Mouse (Mus musculus): Measurements from ENCODE around the gene Vps25. TPM values are rescaled to one million over a fixed set of nuclear protein-coding genes. Genes with fewer than 3 reads are reported as not detected.

Vps25 gene
- polyA plus RNA-seq, 1 experiment = 19.2 TPM

GRCm38 (mm10) chr11:101263138-101263988 is 9.9 kb downstream of the Vps25 start:
- Histone ChIP-seq H3K4me1 (ENCODE audit: control insufficient read depth) (peaks cover 64% of the 10 kb centered on the region), H3K9me3 (ENCODE audit: control insufficient read depth, low read length) (peaks cover 12% of the 10 kb centered on the region), H3K27me3 (ENCODE audit: control insufficient read depth) (peaks cover 69% of the 10 kb centered on the region), H3K36me3 (ENCODE audit: control insufficient read depth) (peaks cover 34% of the 10 kb centered on the region), H3K4me3 (replicated peaks) (no peak overlapping the region)
- TF ChIP-seq GATA1 (IDR thresholded peaks at IDR 0.05; ENCODE audit: low read length) = no peak
- TF ChIP-seq TAL1 (IDR thresholded peaks at IDR 0.05; ENCODE audit: low read length) = no peak

GRCm38 (mm10) chr11:101263989-101264280 is 10.4 kb downstream of the Vps25 start:
- peaks cover 58% of the 10 kb centered on the region for H3K4me1 ChIP-seq (ENCODE audit: control insufficient read depth)
- H3K9me3 ChIP-seq (ENCODE audit: control insufficient read depth, low read length) = peaks cover 12% of the 10 kb centered on the region
- no peak overlapping the region for H3K4me3 ChIP-seq (replicated peaks)
- TF ChIP-seq TAL1 (IDR thresholded peaks at IDR 0.05; ENCODE audit: low read length) (no peak), GATA1 (IDR thresholded peaks at IDR 0.05; ENCODE audit: low read length) (no peak)
- peaks cover 75% of the 10 kb centered on the region for H3K27me3 ChIP-seq (ENCODE audit: control insufficient read depth)
- peaks cover 33% of the 10 kb centered on the region for H3K36me3 ChIP-seq (ENCODE audit: control insufficient read depth)

- Histone ChIP-seq H3K4me1 (ENCODE audit: control insufficient read depth) (peaks cover 58% of the 10 kb centered on the region), H3K4me3 (replicated peaks) (no peak overlapping the region), H3K9me3 (ENCODE audit: control insufficient read depth, low read length) (peaks cover 12% of the 10 kb centered on the region), H3K36me3 (ENCODE audit: control insufficient read depth) (peaks cover 33% of the 10 kb centered on the region), H3K27me3 (ENCODE audit: control insufficient read depth) (peaks cover 82% of the 10 kb centered on the region)
- TF ChIP-seq TAL1 (IDR thresholded peaks at IDR 0.05; ENCODE audit: low read length) = no peak
- TF ChIP-seq GATA1 (IDR thresholded peaks at IDR 0.05; ENCODE audit: low read length) = no peak
These were observed 11.5 kb downstream of the Vps25 start for GRCm38 (mm10) chr11:101264954-101265471.

- Histone ChIP-seq H3K9me3 (ENCODE audit: control insufficient read depth, low read length) (peaks cover 12% of the 10 kb centered on the region), H3K4me1 (ENCODE audit: control insufficient read depth) (peaks cover 50% of the 10 kb centered on the region), H3K27me3 (ENCODE audit: control insufficient read depth) (peaks cover 78% of the 10 kb centered on the region), H3K4me3 (replicated peaks) (no peak overlapping the region), H3K36me3 (ENCODE audit: control insufficient read depth) (peaks cover 33% of the 10 kb centered on the region)
- TF ChIP-seq TAL1 (IDR thresholded peaks at IDR 0.05; ENCODE audit: low read length) (no peak), GATA1 (IDR thresholded peaks at IDR 0.05; ENCODE audit: low read length) (no peak)
These were observed 12.4 kb downstream of the Vps25 start for GRCm38 (mm10) chr11:101265906-101266305.

DNA sequence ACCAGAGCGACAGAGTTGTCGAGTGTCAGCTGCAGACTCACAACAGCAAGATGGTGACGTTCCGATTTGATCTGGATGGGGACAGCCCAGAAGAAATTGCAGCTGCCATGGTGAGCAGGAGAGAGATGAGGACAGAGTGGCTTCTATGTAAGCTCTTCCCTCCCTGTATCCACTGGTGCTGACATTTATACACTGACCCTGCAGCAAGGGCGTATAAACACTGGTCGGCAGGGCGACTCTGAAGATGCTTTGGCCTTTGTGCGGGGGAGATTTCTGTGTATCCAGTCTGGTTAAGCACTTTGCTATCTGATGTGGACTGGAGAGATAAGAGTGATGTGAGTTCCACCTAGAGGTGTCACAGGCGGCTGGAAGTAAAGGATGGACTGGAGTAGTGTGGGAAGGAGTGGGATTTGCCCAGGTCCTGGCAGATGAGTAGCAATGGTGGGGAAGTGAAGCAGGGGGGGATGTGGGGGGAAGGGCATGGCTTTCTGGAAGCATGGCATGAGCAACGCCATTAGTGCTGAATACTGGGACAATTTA is 16.1 kb downstream of the Vps25 start:
- TF ChIP-seq GATA1 (IDR thresholded peaks at IDR 0.05; ENCODE audit: low read length) (no peak), TAL1 (IDR thresholded peaks at IDR 0.05; ENCODE audit: low read length) (no peak)
- H3K27me3 ChIP-seq (ENCODE audit: control insufficient read depth) = peaks cover 44% of the 10 kb centered on the region
- no peak overlapping the region for H3K4me3 ChIP-seq (replicated peaks)
- peaks cover 22% of the 10 kb centered on the region for H3K4me1 ChIP-seq (ENCODE audit: control insufficient read depth)
- peaks cover 7% of the 10 kb centered on the region for H3K9me3 ChIP-seq (ENCODE audit: control insufficient read depth, low read length)
- H3K36me3 ChIP-seq (ENCODE audit: control insufficient read depth) = peaks cover 38% of the 10 kb centered on the region

DNA sequence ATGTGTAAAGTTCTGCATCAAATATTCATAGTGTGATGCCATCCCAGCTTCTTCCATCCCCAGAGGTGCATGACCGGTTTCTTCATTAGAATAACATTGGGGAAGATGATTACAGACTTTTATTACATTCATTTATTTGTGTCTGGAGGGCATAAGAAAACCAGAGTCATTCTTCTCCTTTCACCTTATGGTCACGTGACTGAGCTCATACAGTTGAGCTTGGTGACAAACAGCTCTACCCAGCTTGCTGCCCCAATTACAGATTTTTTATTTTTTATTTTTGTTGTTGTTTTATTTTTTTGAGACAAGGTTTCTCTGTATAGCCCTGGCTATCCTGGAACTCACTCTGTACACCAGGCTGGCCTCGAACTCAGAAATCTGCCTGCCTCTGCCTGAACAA is 18.9 kb downstream of the Vps25 start:
- Histone ChIP-seq H3K27me3 (ENCODE audit: control insufficient read depth) (peaks cover 21% of the 10 kb centered on the region), H3K4me1 (ENCODE audit: control insufficient read depth) (peaks cover 32% of the 10 kb centered on the region), H3K9me3 (ENCODE audit: control insufficient read depth, low read length) (no peaks in the 10 kb centered on the region), H3K36me3 (ENCODE audit: control insufficient read depth) (peaks cover 53% of the 10 kb centered on the region), H3K4me3 (replicated peaks) (no peak overlapping the region)
- TF ChIP-seq GATA1 (IDR thresholded peaks at IDR 0.05; ENCODE audit: low read length) (no peak), TAL1 (IDR thresholded peaks at IDR 0.05; ENCODE audit: low read length) (no peak)

GRCm38 (mm10) chr11:101275309-101275708 is 21.8 kb downstream of the Vps25 start:
- Histone ChIP-seq H3K4me3 (replicated peaks) (no peak overlapping the region), H3K27me3 (ENCODE audit: control insufficient read depth) (peaks cover 3% of the 10 kb centered on the region), H3K4me1 (ENCODE audit: control insufficient read depth) (peaks cover 38% of the 10 kb centered on the region), H3K36me3 (ENCODE audit: control insufficient read depth) (peaks cover 47% of the 10 kb centered on the region), H3K9me3 (ENCODE audit: control insufficient read depth, low read length) (no peaks in the 10 kb centered on the region)
- TF ChIP-seq TAL1 (IDR thresholded peaks at IDR 0.05; ENCODE audit: low read length) = no peak
- no peak for TF ChIP-seq GATA1 (IDR thresholded peaks at IDR 0.05; ENCODE audit: low read length)

DNA sequence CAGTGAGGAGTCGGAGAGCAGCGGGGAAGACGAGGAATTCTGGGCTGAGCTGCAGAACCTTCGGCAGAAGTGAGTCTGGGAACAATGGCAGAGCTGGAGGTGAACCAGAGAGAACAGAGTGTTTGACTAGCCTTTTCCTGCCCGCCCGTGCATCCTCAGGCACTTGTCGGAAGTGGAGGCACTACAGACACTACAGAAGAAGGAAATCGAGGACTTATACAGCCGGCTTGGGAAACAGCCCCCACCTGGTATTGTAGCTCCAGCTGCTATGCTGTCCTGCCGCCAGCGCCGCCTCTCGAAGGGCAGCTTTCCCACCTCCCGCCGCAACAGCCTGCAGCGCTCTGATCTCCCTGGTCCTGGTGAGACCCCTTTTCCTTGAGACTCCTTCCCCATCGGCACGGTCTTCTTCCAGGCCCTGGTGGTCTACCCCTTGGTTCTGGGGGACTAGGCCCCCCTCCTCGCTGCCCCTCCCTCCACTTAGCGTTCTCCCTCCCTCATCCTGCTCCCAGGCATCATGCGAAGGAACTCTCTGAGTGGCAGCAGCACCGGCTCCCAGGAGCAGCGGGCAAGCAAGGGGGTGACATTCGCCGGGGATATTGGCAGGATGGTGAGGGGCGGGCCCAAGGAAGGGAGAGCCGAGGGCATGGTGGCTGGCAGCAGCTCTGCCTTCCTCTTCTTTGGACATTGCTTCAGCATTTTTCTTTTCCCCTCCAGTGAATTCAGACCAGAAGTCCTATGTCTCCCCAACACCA is 23.0 kb downstream of the Vps25 start:
- H3K4me3 ChIP-seq (replicated peaks) = peak overlapping the region; percentile 10
- peaks cover 38% of the 10 kb centered on the region for H3K4me1 ChIP-seq (ENCODE audit: control insufficient read depth)
- H3K27me3 ChIP-seq (ENCODE audit: control insufficient read depth) = peaks cover 8% of the 10 kb centered on the region

More for the DNA sequence above, 23.0 kb downstream of the Vps25 start:
- Histone ChIP-seq H3K36me3 (ENCODE audit: control insufficient read depth) (peaks cover 47% of the 10 kb centered on the region), H3K9me3 (ENCODE audit: control insufficient read depth, low read length) (no peaks in the 10 kb centered on the region)
- no peak for TF ChIP-seq TAL1 (IDR thresholded peaks at IDR 0.05; ENCODE audit: low read length)
- TF ChIP-seq GATA1 (IDR thresholded peaks at IDR 0.05; ENCODE audit: low read length) = no peak

All from erythroblast, embryonic 14.5 days (primary cell).